Mouse (Mus musculus): Measurements from ENCODE around the gene Glp2r.

- TF ChIP-seq CTCF (IDR thresholded peaks at IDR 0.05; ENCODE audit: control insufficient read depth, insufficient read depth, insufficient read length) (no peak), MAX (IDR thresholded peaks at IDR 0.05) (no peak), MYOG (IDR thresholded peaks at IDR 0.05; ENCODE audit: control insufficient read depth, extremely low read depth, insufficient read length) (no peak), CEBPB (IDR thresholded peaks at IDR 0.05; ENCODE audit: low read depth) (no peak)
Measured at GRCm38 (mm10) chr11:67738345-67738744, 32.6 kb downstream of the Glp2r start.

Measured in C2C12 (cell line).